Mouse (Mus musculus): Measurements from ENCODE around the gene Osm.

GRCm38 (mm10) chr11:4249151-4249550 lies 12.9 kb downstream of the Osm start:
- TF ChIP-seq POLR2A (IDR thresholded peaks at IDR 0.05; ENCODE audit: insufficient read depth, low read depth, low read length) (no peak), EP300 (IDR thresholded peaks at IDR 0.05; ENCODE audit: insufficient read depth, low read depth, low read length) (no peak), CTCF (IDR thresholded peaks at IDR 0.05) (no peak)
